Mouse (Mus musculus) ES-CJ7 (cell line): ENCODE measurements at regions not wholly inside any gene's neighbourhood (a gene's known extent, or its start where the extent isn't known, plus 50 kb on each side); places are given as distances from the start of the nearest gene placed in this dataset.

Experiments used
- DNase-seq: peaks from one replicate; pipeline ENCODE4 v3.0.0; 2011; ENCODE audit warnings: low read depth, low spot score

DNA sequence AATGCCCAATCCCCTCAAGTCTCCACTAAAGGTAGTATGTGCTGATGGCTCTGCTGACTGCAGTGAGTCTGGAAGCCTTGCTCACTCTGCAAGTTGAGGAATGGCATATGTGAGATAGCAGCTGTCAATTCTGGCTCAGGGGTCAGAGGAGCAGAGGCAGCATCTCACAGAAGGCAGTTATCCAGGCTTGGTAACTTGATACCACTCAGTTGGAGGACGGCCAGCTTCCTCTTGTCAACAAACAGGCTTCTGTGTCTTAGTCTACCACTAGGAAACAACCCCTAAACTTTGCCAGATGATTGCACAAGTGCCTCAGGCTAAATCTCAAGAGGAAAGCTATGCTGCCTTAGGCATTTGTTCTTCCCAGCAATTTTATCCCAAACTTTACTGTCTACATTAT lies 55.7 kb upstream of the Gabre start:
- DNase-seq, result peak; percentile 17

DNA sequence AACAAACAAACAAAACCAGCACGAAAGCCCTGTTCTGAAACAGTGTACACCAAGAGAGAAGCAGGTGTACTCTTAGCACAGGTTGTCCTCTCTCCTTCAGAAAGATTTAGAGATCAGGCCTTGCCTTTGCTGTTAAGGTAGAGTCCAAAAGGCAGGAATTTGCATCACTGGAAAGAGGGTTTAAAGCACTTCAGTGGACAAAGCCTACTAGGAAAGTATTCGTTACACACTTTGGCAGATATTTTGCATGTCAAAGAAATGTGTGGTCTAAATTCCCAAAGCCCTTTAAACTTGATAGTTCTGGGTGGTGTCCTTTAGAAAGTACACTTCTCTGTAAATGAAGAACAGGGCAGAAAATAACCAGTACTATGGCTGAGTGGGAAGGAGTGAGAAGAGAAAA lies 54.2 kb upstream of the Gabre start:
- DNase-seq, result peak; percentile 73
